Comparison of ENCODE assay signal across 8 mouse cellular contexts in the genomic region with DNA sequence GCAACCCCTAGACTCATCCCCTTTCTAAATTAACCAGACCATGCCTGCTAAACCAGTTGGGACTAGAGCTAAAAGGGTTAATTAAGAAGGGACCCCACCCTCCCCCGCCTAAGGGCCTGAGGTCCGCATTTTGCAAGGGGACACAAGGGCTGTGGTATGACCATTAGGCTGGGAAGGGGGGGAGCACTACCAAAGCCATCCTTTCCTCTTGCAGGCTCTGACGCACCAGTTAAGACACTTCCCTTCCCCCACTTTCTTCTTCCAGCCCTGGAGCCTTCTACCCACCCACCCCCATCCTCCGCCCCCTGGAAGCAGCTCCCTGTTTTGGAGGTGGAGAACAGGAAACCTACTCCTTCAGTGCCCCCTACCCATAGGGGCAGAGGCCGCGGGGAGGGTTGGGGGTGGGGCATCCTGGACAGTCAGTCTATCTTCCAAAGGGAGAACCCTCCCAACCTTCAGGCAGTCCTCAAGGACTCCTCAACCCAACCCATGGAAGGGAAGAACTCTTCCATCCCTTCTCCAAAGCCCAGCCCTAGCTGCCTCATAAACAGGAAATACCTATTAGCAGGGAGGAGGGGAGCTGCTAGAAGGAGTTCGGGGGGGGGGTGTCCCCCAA. TPM values are rescaled to one million over a fixed set of nuclear protein-coding genes. Genes with fewer than 3 reads are reported as not detected.
DNase-seq lines count a peak whose midpoint lies in the region; ATAC-seq and TF ChIP-seq lines count a peak whose summit lies in the region.

No protein-coding gene starts in this region.

- H3K9ac ChIP-seq in heart, embryonic 16.5 days (ENCODE audit: low read length): peak overlapping the region; percentile 97

- H3K27me3 ChIP-seq in heart, embryonic 16.5 days (ENCODE audit: control insufficient read depth, insufficient read depth, low read length): no peaks in the 10 kb centered on the region

- no peak; the same call in 1 of the 2 replicates for TF ChIP-seq POLR2A in embryonic fibroblast, embryonic 13.5 days (IDR thresholded peaks at IDR 0.05; ENCODE audit: low read depth, low read length)

- no peaks in the 10 kb centered on the region for H3K9me3 ChIP-seq in heart, embryonic 16.5 days (replicated peaks; ENCODE audit: control insufficient read depth, low read length)

- WGBS in heart, embryonic 16.5 days: 3% methylated on average over 7 of the region's 7 CpGs

- H3K27ac ChIP-seq in embryonic fibroblast, embryonic 13.5 days (ENCODE audit: insufficient read depth, low read length): peak overlapping the region; percentile 88
- peak overlapping the region; percentile 99 for H3K27ac ChIP-seq in heart, embryonic 16.5 days (ENCODE audit: low read length)

- H3K36me3 ChIP-seq in heart, embryonic 16.5 days (ENCODE audit: control insufficient read depth, insufficient read depth): no peaks in the 10 kb centered on the region

- H3K4me2 ChIP-seq in heart, embryonic 16.5 days (ENCODE audit: low read depth, low read length): peak overlapping the region; percentile 97

- peak overlapping the region; percentile 76 for H3K4me3 ChIP-seq in embryonic fibroblast, embryonic 13.5 days (ENCODE audit: insufficient read depth, low read length)
- peak overlapping the region; percentile 98 for H3K4me3 ChIP-seq in heart, embryonic 16.5 days (ENCODE audit: low read length)

- 0 out of 2 replicates have a peak, but pooled peaks cover 3% of the 10 kb centered on the region for H3K4me1 ChIP-seq in embryonic fibroblast, embryonic 13.5 days (ENCODE audit: control insufficient read depth, insufficient read depth, low read length)
- peaks cover 47% of the 10 kb centered on the region for H3K4me1 ChIP-seq in heart, embryonic 16.5 days (ENCODE audit: control insufficient read depth, insufficient read depth, low read length)

- peak; percentile 29 for ATAC-seq in heart, embryonic 16.5 days (replicated peaks; ENCODE audit: extremely low read depth, insufficient read depth, low FRiP score)

- TF ChIP-seq CTCF in embryonic fibroblast, embryonic 13.5 days (IDR thresholded peaks at IDR 0.05; ENCODE audit: borderline replicate concordance, insufficient read depth, low read length): no peak

- peak; percentile 75 to 89 for DNase-seq in adrenal gland, adult (ENCODE audit: inconsistent age in 2 of 2, low spot score in 1 of 2)
- no peak for DNase-seq in adrenal gland, postnatal 4 days (ENCODE audit: low spot score in 2 of 2)
- peak; percentile 68 for DNase-seq in adrenal gland, adult 8-10 months
- peak; percentile 62 to 84 for DNase-seq in kidney, postnatal 25 days
- DNase-seq in lung, postnatal 14 days: peak; percentile 66
- peak; percentile 50 to 66 for DNase-seq in right cerebral cortex, adult 2 months (ENCODE audit: low spot score in 2 of 2)

RNA-seq across cellular contexts. Expression of gene Ldb1, which starts 0.8 kb away (rescaled TPM):
- 100 to 1,000 TPM; 161 TPM for total RNA-seq in adrenal gland, postnatal 4 days (2021)
- total RNA-seq in adrenal gland, adult 8-10 months (2022): 100 to 1,000 TPM in 2 of 4 experiments, 10 to 100 TPM in 2; 55.5 to 115 (median 89.6) TPM
- polyA plus RNA-seq in embryonic fibroblast, embryonic 13.5 days (2011; ENCODE audit: insufficient read length, low read depth, missing spikeins): 116 and 124 TPM in 2 replicates
- polyA plus RNA-seq in heart, embryonic 16.5 days (2015; fragmentation: Nextera tagmentation; extraction: Ambion mirVana): 68.0 and 81.9 TPM in 2 replicates

RNA-seq across cellular contexts. Expression of gene Pprc1, which starts 1.1 kb away (rescaled TPM):
- total RNA-seq in adrenal gland, postnatal 4 days (2021): 10 to 100 TPM; 30.5 to 40.2 TPM
- 10 to 100 TPM; 27.8 to 37.8 (median 34.3) TPM for total RNA-seq in adrenal gland, adult 8-10 months (2022)
- polyA plus RNA-seq in embryonic fibroblast, embryonic 13.5 days (2011; ENCODE audit: insufficient read length, low read depth, missing spikeins): 46.9 and 58.0 TPM in 2 replicates
- polyA plus RNA-seq in heart, embryonic 16.5 days (2015; fragmentation: Nextera tagmentation; extraction: Ambion mirVana): 19.3 and 22.4 TPM in 2 replicates

RNA-seq across cellular contexts. Expression of gene Nolc1, which starts 29.9 kb away (rescaled TPM):
- 10 to 100 TPM; 44.7 to 46.2 TPM for total RNA-seq in adrenal gland, postnatal 4 days (2021)
- total RNA-seq in adrenal gland, adult 8-10 months (2022): 10 to 100 TPM; 43.3 to 47.8 (median 45.5) TPM
- 56.2 and 57.1 TPM in 2 replicates for polyA plus RNA-seq in embryonic fibroblast, embryonic 13.5 days (2011; ENCODE audit: insufficient read length, low read depth, missing spikeins)
- 42.5 and 53.8 TPM in 2 replicates for polyA plus RNA-seq in heart, embryonic 16.5 days (2015; fragmentation: Nextera tagmentation; extraction: Ambion mirVana)

RNA-seq across cellular contexts. Expression of gene Hps6, which starts 42.5 kb away (rescaled TPM):
- total RNA-seq in adrenal gland, postnatal 4 days (2021): 10 to 100 TPM; 16.5 to 17.1 TPM
- 10 to 100 TPM; 13.0 to 25.3 (median 19.9) TPM for total RNA-seq in adrenal gland, adult 8-10 months (2022)
- polyA plus RNA-seq in embryonic fibroblast, embryonic 13.5 days (2011; ENCODE audit: insufficient read length, low read depth, missing spikeins): 4.7 and 5.4 TPM in 2 replicates
- 7.4 and 8.5 TPM in 2 replicates for polyA plus RNA-seq in heart, embryonic 16.5 days (2015; fragmentation: Nextera tagmentation; extraction: Ambion mirVana)

RNA-seq across cellular contexts. Expression of gene Armh3, which starts 47.5 kb away (rescaled TPM):
- 10 to 100 TPM; 21.6 to 21.9 TPM for total RNA-seq in adrenal gland, postnatal 4 days (2021)
- total RNA-seq in adrenal gland, adult 8-10 months (2022): 10 to 100 TPM; 19.0 to 27.7 (median 20.8) TPM
- 10.5 and 15.3 TPM in 2 replicates for polyA plus RNA-seq in embryonic fibroblast, embryonic 13.5 days (2011; ENCODE audit: insufficient read length, low read depth, missing spikeins)
- 14.8 and 15.3 TPM in 2 replicates for polyA plus RNA-seq in heart, embryonic 16.5 days (2015; fragmentation: Nextera tagmentation; extraction: Ambion mirVana)

Comparison
In these comparisons a context has a peak if more than half of its experiments do, and no peak if none do; other contexts are left out.
1. DNase-seq: peak in adrenal gland, adult (2 of 2), adrenal gland, adult 8-10 months (single experiment), kidney, postnatal 25 days (2 of 2), lung, postnatal 14 days (single experiment) and right cerebral cortex, adult 2 months (2 of 2); none in adrenal gland, postnatal 4 days (0 of 2).